Mouse (Mus musculus) intestine, embryonic 16.5 days (tissue): ENCODE measurements around the gene Selenom. TPM values are rescaled to one million over a fixed set of nuclear protein-coding genes. Genes with fewer than 3 reads are reported as not detected.

Source experiments
- ATAC-seq: fragments of 200-750 bp; cut with Nextera tagmentation; 2 replicates; pipeline ENCODE4 v1.8.0; 2017; ENCODE audit warnings: moderate TSS enrichment, moderate library complexity
- H3K27ac ChIP-seq: fragments of 300-500 bp; sonication (generic); 2 replicates; pipeline ENCODE4 v1.5.1; 2014; ENCODE audit warnings: mild to moderate bottlenecking, low read length
- H3K27me3 ChIP-seq: fragments of 300-500 bp; sonication (generic); replicated peaks from 2 replicates; pipeline ENCODE4 v1.6.1; 2014; ENCODE audit warnings: low read length, control low read depth, mixed read lengths; ENCODE audit not compliant: control insufficient read depth, insufficient read depth
- H3K36me3 ChIP-seq: fragments of 300-500 bp; sonication (generic); 2 replicates; pipeline ENCODE4 v1.6.1; 2014; ENCODE audit warnings: low read length, control low read depth; ENCODE audit not compliant: control insufficient read depth, insufficient read depth
- H3K4me1 ChIP-seq: fragments of 300-500 bp; sonication (generic); 2 replicates; pipeline ENCODE4 v1.6.1; 2014; ENCODE audit warnings: low read length, control low read depth, mixed read lengths; ENCODE audit not compliant: control insufficient read depth, insufficient read depth
- H3K4me2 ChIP-seq: fragments of 300-500 bp; sonication (generic); 2 replicates; pipeline ENCODE4 v1.6.1; 2014; ENCODE audit warnings: low read depth, low read length, control low read depth
- H3K4me3 ChIP-seq: fragments of 300-500 bp; sonication (generic); 2 replicates; pipeline ENCODE4 v1.5.1; 2014; ENCODE audit warnings: mild to moderate bottlenecking, low read length
- H3K9ac ChIP-seq: fragments of 300-500 bp; sonication (generic); 2 replicates; pipeline ENCODE4 v1.6.1; 2014; ENCODE audit warnings: low read depth, low read length
- H3K9me3 ChIP-seq: fragments of 300-500 bp; sonication (generic); 2 replicates; pipeline ENCODE4 v1.6.1; 2016; ENCODE audit warnings: low read length, control low read depth; ENCODE audit not compliant: control insufficient read depth
- WGBS: fragments of 180-500 bp; shearing (Covaris S2); extraction: QIAGEN DNeasy Blood & Tissue Kit; methylation state at CpG from one replicate; pipeline ENCODE4 v1.1.7; 2014; 5-methylcytosine and 5-hydroxymethylcytosine counted together
- polyA plus RNA-seq: library from polyadenylated mRNA; unstranded; fragments of >200 nt; fragmentation: Nextera tagmentation; extraction: Ambion mirVana; gene quantifications from 2 replicates; pipeline ENCODE4 v1.2.1, GENCODE M21; 2015

Gene Selenom
- polyA plus RNA-seq = 182 and 185 TPM in 2 replicates

DNA sequence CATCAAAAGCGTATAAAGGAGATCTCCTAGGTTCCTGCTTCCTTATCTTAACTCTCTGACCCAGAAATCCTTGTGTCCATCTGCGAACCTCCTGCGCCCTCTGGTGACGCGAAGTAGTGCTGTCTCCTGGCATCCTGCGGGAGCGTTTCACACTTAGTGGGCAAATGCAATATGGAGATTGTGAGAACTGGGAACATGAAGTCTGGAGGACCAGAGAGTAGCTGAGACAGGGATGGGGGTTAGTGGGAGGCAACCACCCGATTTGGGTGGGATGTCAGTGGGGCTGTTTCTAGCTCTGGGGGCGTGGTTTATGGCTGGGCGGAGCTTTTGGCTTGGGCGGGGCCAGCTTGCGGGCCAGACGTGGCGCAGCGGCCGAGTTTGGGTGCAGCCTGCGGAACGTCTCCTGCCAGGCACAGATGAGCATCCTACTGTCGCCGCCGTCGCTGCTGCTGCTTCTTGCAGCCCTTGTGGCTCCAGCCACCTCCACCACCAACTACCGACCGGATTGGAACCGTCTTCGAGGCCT lies at the start of gene Selenom:
Gene Selenom (plus strand): TSS at position 156 of the 526 bp plus-strand sequence.
- Histone ChIP-seq H3K27ac (peak within 1 kb of the TSS; percentile 59), H3K27me3 (no peaks in the 10 kb centered on the region; the same call in 1 of the 2 replicates), H3K9ac (peak within 1 kb of the TSS; percentile 75), H3K9me3 (no peaks in the 10 kb centered on the region), H3K4me2 (peak within 1 kb of the TSS; percentile 73), H3K36me3 (no peaks in the 10 kb centered on the region), H3K4me1 (peaks cover 27% of the 10 kb centered on the region), H3K4me3 (peak within 1 kb of the TSS; percentile 64)
- peak; percentile 72 for ATAC-seq
- WGBS = under 1% methylated on average over 26 of the region's 26 CpGs

DNA sequence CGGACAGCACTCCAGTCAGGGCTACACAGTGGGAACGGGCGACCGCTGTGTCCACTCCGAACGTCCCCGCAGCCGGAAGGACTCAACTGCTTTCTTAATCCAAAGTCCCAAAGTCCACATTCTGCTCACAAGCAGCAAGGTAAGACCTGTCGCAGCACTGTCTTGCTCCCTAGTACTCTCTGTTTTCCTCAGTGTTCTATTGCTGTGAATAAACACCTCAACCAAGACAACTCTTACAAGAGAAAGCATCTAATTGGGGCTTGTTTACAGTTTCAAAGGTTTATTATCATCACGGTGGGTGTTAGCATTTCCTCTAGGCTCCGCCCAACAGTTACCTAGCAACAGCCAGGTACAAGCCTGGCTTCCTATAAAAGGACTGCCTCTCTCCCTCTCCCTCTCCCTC lies 43.0 kb upstream of the Selenom start:
- no peaks in the 10 kb centered on the region; the same call in 1 of the 2 replicates for H3K4me1 ChIP-seq
- peak overlapping the region; percentile 39; the same call in 1 of the 2 replicates for H3K9ac ChIP-seq
- peak overlapping the region; percentile 10 for H3K4me3 ChIP-seq
- peak; percentile 81 for ATAC-seq
- no peaks in the 10 kb centered on the region for H3K9me3 ChIP-seq
- no peaks in the 10 kb centered on the region for H3K36me3 ChIP-seq
- no peak overlapping the region for H3K27ac ChIP-seq
- peak overlapping the region; percentile 43 for H3K4me2 ChIP-seq
- no peaks in the 10 kb centered on the region for H3K27me3 ChIP-seq
- 16% methylated on average over 11 of the region's 11 CpGs for WGBS

- H3K27ac ChIP-seq = no peak overlapping the region
- no peaks in the 10 kb centered on the region; the same call in 1 of the 2 replicates for H3K4me1 ChIP-seq
- H3K4me3 ChIP-seq = no peak overlapping the region
- no peak overlapping the region for H3K9ac ChIP-seq
- H3K4me2 ChIP-seq = no peak overlapping the region
- no peaks in the 10 kb centered on the region for H3K9me3 ChIP-seq
- no peaks in the 10 kb centered on the region for H3K27me3 ChIP-seq
- H3K36me3 ChIP-seq = no peaks in the 10 kb centered on the region
- peak; percentile 75 for ATAC-seq
- 34% methylated on average over 1 of the region's 1 CpGs for WGBS
Measured at GRCm38 (mm10) chr11:3472484-3472883, 42.0 kb upstream of the Selenom start.

GRCm38 (mm10) chr11:3474480-3475115 lies 39.9 kb upstream of the Selenom start:
- 84% methylated on average over 7 of the region's 7 CpGs for WGBS
- Histone ChIP-seq H3K27ac (no peak overlapping the region), H3K4me3 (no peak overlapping the region), H3K9ac (no peak overlapping the region), H3K4me1 (no peaks in the 10 kb centered on the region; the same call in 1 of the 2 replicates), H3K27me3 (no peaks in the 10 kb centered on the region), H3K36me3 (no peaks in the 10 kb centered on the region), H3K9me3 (no peaks in the 10 kb centered on the region), H3K4me2 (no peak overlapping the region)
- no peak for ATAC-seq

- Histone ChIP-seq H3K4me2 (no peak overlapping the region), H3K9ac (no peak overlapping the region), H3K9me3 (no peaks in the 10 kb centered on the region), H3K27ac (peak overlapping the region; percentile 16; the same call in 1 of the 2 replicates), H3K36me3 (no peaks in the 10 kb centered on the region), H3K4me3 (no peak overlapping the region), H3K4me1 (no peaks in the 10 kb centered on the region), H3K27me3 (no peaks in the 10 kb centered on the region)
- ATAC-seq = peak; percentile 57
Measured at GRCm38 (mm10) chr11:3475489-3475888, 39.0 kb upstream of the Selenom start.

- no peak overlapping the region for H3K27ac ChIP-seq
- ATAC-seq = no peak
- H3K9me3 ChIP-seq = no peaks in the 10 kb centered on the region
- H3K36me3 ChIP-seq = no peaks in the 10 kb centered on the region
- 60% methylated on average over 11 of the region's 11 CpGs for WGBS
- H3K9ac ChIP-seq = no peak overlapping the region
- H3K4me1 ChIP-seq = peaks cover 2% of the 10 kb centered on the region; the same call in 1 of the 2 replicates
- H3K4me3 ChIP-seq = no peak overlapping the region
- no peaks in the 10 kb centered on the region for H3K27me3 ChIP-seq
- H3K4me2 ChIP-seq = no peak overlapping the region
Measured at GRCm38 (mm10) chr11:3483980-3484642, 30.4 kb upstream of the Selenom start.

- H3K27me3 ChIP-seq = no peaks in the 10 kb centered on the region
- no peak overlapping the region for H3K9ac ChIP-seq
- no peak overlapping the region for H3K4me3 ChIP-seq
- H3K4me2 ChIP-seq = no peak overlapping the region
- ATAC-seq = no peak
- 73% methylated on average over 7 of the region's 7 CpGs for WGBS
- H3K4me1 ChIP-seq = peaks cover 2% of the 10 kb centered on the region; the same call in 1 of the 2 replicates
- H3K27ac ChIP-seq = no peak overlapping the region
- no peaks in the 10 kb centered on the region for H3K9me3 ChIP-seq
- H3K36me3 ChIP-seq = no peaks in the 10 kb centered on the region
Measured at GRCm38 (mm10) chr11:3486349-3486748, 28.1 kb upstream of the Selenom start.

DNA sequence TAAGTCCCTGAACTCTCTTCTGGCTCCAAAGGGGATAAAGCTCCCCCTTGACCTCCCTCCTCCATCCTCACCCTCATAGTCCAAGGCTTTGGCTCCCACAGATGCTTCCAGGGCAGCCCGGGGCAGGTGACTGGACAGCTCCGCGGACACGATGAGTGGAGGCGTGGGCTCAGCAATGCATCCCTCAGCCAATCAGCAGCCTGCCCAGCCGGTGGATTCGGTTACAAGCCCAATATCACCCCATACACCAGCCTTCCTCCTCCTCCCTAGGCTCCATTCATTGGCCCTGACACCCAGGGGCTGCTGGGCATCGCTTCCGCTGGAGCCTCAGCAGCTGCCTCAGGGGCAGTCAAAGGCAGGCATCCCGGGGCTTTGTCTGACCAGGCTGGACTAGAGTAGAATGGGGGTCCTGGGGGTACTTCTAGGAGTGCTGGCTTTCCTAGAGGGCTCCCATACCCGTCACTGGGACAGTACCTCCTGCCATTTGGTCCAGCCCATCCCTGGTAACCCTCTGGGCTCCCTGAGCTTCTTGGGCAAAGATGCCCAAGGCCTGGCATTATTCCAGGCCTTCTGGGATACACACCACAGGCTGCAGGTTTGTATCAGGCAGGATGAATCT lies 26.4 kb upstream of the Selenom start, which contains the start of gene Pla2g3:
Gene Pla2g3 (plus strand): TSS at position 333 of the 619 bp plus-strand sequence.
- H3K9me3 ChIP-seq = no peaks in the 10 kb centered on the region
- no peak within 1 kb of the TSS for H3K4me3 ChIP-seq
- no peak within 1 kb of the TSS for H3K9ac ChIP-seq
- H3K4me2 ChIP-seq = no peak within 1 kb of the TSS
- H3K4me1 ChIP-seq = peaks cover 2% of the 10 kb centered on the region; the same call in 1 of the 2 replicates
- H3K27me3 ChIP-seq = no peaks in the 10 kb centered on the region
- 25% methylated on average over 11 of the region's 11 CpGs for WGBS
- H3K27ac ChIP-seq = no peak within 1 kb of the TSS
- no peaks in the 10 kb centered on the region for H3K36me3 ChIP-seq
- no peak for ATAC-seq

DNA sequence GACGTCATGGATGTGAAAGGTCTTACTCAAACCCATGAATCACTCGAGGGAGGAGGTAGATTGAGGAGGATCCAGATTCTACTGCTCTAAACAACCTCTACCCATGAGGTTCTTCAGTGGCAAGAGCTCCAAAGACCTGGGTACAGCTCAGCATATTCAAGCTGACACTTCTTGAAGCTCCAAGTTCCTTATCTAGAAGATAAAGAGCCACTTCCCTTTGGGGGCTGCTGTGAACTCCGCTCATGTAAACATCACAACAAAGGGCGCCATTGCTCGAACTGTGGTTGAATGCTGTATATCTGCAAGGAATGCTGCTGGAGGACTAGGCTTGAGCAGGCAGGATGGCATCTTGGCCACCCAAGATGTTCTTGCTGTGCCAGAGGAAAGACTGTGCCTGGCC lies 25.4 kb upstream of the Selenom start:
- WGBS = 71% methylated on average over 5 of the region's 5 CpGs
- Histone ChIP-seq H3K27ac (no peak overlapping the region), H3K4me1 (peaks cover 2% of the 10 kb centered on the region; the same call in 1 of the 2 replicates), H3K36me3 (no peaks in the 10 kb centered on the region), H3K4me2 (no peak overlapping the region), H3K4me3 (no peak overlapping the region), H3K27me3 (no peaks in the 10 kb centered on the region), H3K9ac (no peak overlapping the region), H3K9me3 (no peaks in the 10 kb centered on the region)
- ATAC-seq = no peak
